In genomic region chr14:34417501-34417900, GRCm38 (mm10) we compare ENCODE assay signal across 31 mouse cellular contexts. TPM values are rescaled to one million over a fixed set of nuclear protein-coding genes. Genes with fewer than 3 reads are reported as not detected.
DNase-seq lines count a peak whose midpoint lies in the region; ATAC-seq lines count a peak whose summit lies in the region.
"Had no signal": no experiment of that assay in that cellular context is flagged by ENCODE, and none has a peak within 500 bp of the region (broad histone marks: within the 10 kb centered on the region; RNA-seq: fewer than 3 reads in every experiment).

No protein-coding gene starts in this region.

- no peaks in the 10 kb centered on the region for H3K27me3 ChIP-seq in forebrain, embryonic 11.5 days (ENCODE audit: control insufficient read depth, insufficient read depth, low read length)
- H3K27me3 ChIP-seq in forebrain, embryonic 10.5 days (ENCODE audit: poor library complexity, severe bottlenecking): no peaks in the 10 kb centered on the region
- no peaks in the 10 kb centered on the region for H3K27me3 ChIP-seq in midbrain, embryonic 11.5 days (ENCODE audit: control insufficient read depth, insufficient read depth, low read length)
- no peaks in the 10 kb centered on the region for H3K27me3 ChIP-seq in midbrain, embryonic 15.5 days (replicated peaks)
- H3K27me3 ChIP-seq: CH12.LX; embryonic facial prominence, embryonic 15.5 days; heart, embryonic 12.5 days; heart, embryonic 15.5 days; Patski had no signal

- no peak overlapping the region for H3K27ac ChIP-seq in forebrain, embryonic 11.5 days (ENCODE audit: low read depth, low read length)
- no peak overlapping the region for H3K27ac ChIP-seq in forebrain, embryonic 10.5 days
- no peak overlapping the region for H3K27ac ChIP-seq in midbrain, embryonic 11.5 days (ENCODE audit: low read depth, low read length)
- no peak overlapping the region for H3K27ac ChIP-seq in midbrain, embryonic 15.5 days
- H3K27ac ChIP-seq: embryonic facial prominence, embryonic 15.5 days; gastrocnemius, adult 2 months; heart, embryonic 15.5 days; hindbrain, embryonic 14.5 days; hindbrain, postnatal 0 days had no signal

- H3K4me2 ChIP-seq in forebrain, embryonic 11.5 days (ENCODE audit: low read depth, low read length, severe bottlenecking): no peak overlapping the region
- no peak overlapping the region for H3K4me2 ChIP-seq in midbrain, embryonic 11.5 days
- no peak overlapping the region for H3K4me2 ChIP-seq in midbrain, embryonic 15.5 days
- H3K4me2 ChIP-seq: embryonic facial prominence, embryonic 15.5 days; heart, embryonic 12.5 days; heart, embryonic 15.5 days; hindbrain, embryonic 14.5 days had no signal

- no peak overlapping the region for H3K4me3 ChIP-seq in forebrain, embryonic 11.5 days (ENCODE audit: low read depth, low read length)
- H3K4me3 ChIP-seq in forebrain, embryonic 10.5 days: no peak overlapping the region
- H3K4me3 ChIP-seq in midbrain, embryonic 11.5 days (ENCODE audit: low read depth, low read length): no peak overlapping the region
- H3K4me3 ChIP-seq in midbrain, embryonic 15.5 days: no peak overlapping the region
- H3K4me3 ChIP-seq: embryonic facial prominence, embryonic 15.5 days; gastrocnemius, adult 2 months; heart, embryonic 12.5 days; heart, embryonic 15.5 days had no signal

- DNase-seq in forebrain, embryonic 11.5 days (ENCODE audit: low spot score): peak; percentile 21
- no peak for DNase-seq in forebrain, embryonic 10.5 days (ENCODE audit: extremely low spot score, low spot score)
- peak; percentile 41 for DNase-seq in midbrain, embryonic 11.5 days (ENCODE audit: low spot score, missing footprints)
- peak; percentile 56 for DNase-seq in retina, postnatal 1 day
- no peak for DNase-seq in right cerebral cortex, postnatal 25 days
- DNase-seq: adrenal gland, postnatal 10 days; adrenal gland, postnatal 36 days; B cell, adult 2 months; cerebellum, adult 11 months; cerebellum, adult 2 months; cerebellum, adult 9-11 months; cerebellum, postnatal 25 days; embryo, embryonic 11 days; forebrain, postnatal 0 days; gastrocnemius, adult 2 months; gastrocnemius, postnatal 14 days; heart, adult 18-20 months; heart, postnatal 10 days; heart, postnatal 36 days had no signal

- H3K36me3 ChIP-seq in forebrain, embryonic 11.5 days (ENCODE audit: control insufficient read depth, insufficient read depth, low read length): peaks cover 7% of the 10 kb centered on the region
- H3K36me3 ChIP-seq in forebrain, embryonic 10.5 days (replicated peaks): peaks cover 92% of the 10 kb centered on the region
- peaks cover 14% of the 10 kb centered on the region for H3K36me3 ChIP-seq in midbrain, embryonic 11.5 days (ENCODE audit: control insufficient read depth, insufficient read depth, low read length)
- peaks cover 26% of the 10 kb centered on the region for H3K36me3 ChIP-seq in midbrain, embryonic 15.5 days (replicated peaks)
- H3K36me3 ChIP-seq: G1E had no signal

- no peaks in the 10 kb centered on the region for H3K4me1 ChIP-seq in forebrain, embryonic 11.5 days (replicated peaks; ENCODE audit: control insufficient read depth, insufficient read depth, low read length)
- no peaks in the 10 kb centered on the region for H3K4me1 ChIP-seq in forebrain, embryonic 10.5 days
- H3K4me1 ChIP-seq in midbrain, embryonic 11.5 days (ENCODE audit: control insufficient read depth, insufficient read depth, low read length): no peaks in the 10 kb centered on the region
- no peaks in the 10 kb centered on the region for H3K4me1 ChIP-seq in midbrain, embryonic 15.5 days
- H3K4me1 ChIP-seq: embryonic facial prominence, embryonic 15.5 days; heart, embryonic 12.5 days; heart, embryonic 15.5 days had no signal

- ATAC-seq in forebrain, embryonic 11.5 days (replicated peaks; ENCODE audit: low FRiP score): no peak
- no peak for ATAC-seq in midbrain, embryonic 11.5 days (ENCODE audit: low FRiP score)
- ATAC-seq in midbrain, embryonic 15.5 days (replicated peaks): no peak
- ATAC-seq: forebrain, embryonic 14.5 days; forebrain, postnatal 0 days; hindbrain, postnatal 0 days; inflammation-experienced regulatory T-cells, adult 6 months; intestine, embryonic 16.5 days; Patski had no signal

- H3K9ac ChIP-seq in forebrain, embryonic 11.5 days (ENCODE audit: low read length): no peak overlapping the region
- no peak overlapping the region for H3K9ac ChIP-seq in midbrain, embryonic 11.5 days (ENCODE audit: low read length)
- no peak overlapping the region for H3K9ac ChIP-seq in midbrain, embryonic 15.5 days
- H3K9ac ChIP-seq: embryonic facial prominence, embryonic 15.5 days; forebrain, postnatal 0 days; heart, embryonic 12.5 days; heart, embryonic 15.5 days; hindbrain, embryonic 14.5 days had no signal

- H3K9me3 ChIP-seq in forebrain, embryonic 11.5 days (ENCODE audit: control insufficient read depth, low read length): no peaks in the 10 kb centered on the region
- no peaks in the 10 kb centered on the region for H3K9me3 ChIP-seq in forebrain, embryonic 10.5 days
- no peaks in the 10 kb centered on the region for H3K9me3 ChIP-seq in midbrain, embryonic 11.5 days (ENCODE audit: control insufficient read depth, low read length)
- H3K9me3 ChIP-seq in midbrain, embryonic 15.5 days: no peaks in the 10 kb centered on the region
- H3K9me3 ChIP-seq: embryonic facial prominence, embryonic 15.5 days; G1E; heart, embryonic 12.5 days; heart, embryonic 15.5 days had no signal

- 87% methylated on average over 5 of the region's 5 CpGs for WGBS in forebrain, embryonic 11.5 days
- 88% methylated on average over 5 of the region's 5 CpGs for WGBS in forebrain, embryonic 10.5 days
- WGBS in midbrain, embryonic 11.5 days: 83% methylated on average over 5 of the region's 5 CpGs
- 65% methylated on average over 5 of the region's 5 CpGs for WGBS in midbrain, embryonic 15.5 days

RNA-seq across cellular contexts. Expression of gene Mmrn2, which starts 42.2 kb away (rescaled TPM):
- polyA plus RNA-seq in forebrain, embryonic 11.5 days (2014; fragmentation: Nextera tagmentation; extraction: Ambion mirVana): 7.2 and 7.6 TPM in 2 replicates
- polyA plus RNA-seq in forebrain, embryonic 10.5 days (2016; fragmentation: Nextera tagmentation; extraction: Ambion mirVana): 6.2 and 6.7 TPM in 2 replicates
- polyA plus RNA-seq in midbrain, embryonic 11.5 days (2014; fragmentation: Nextera tagmentation; extraction: Ambion mirVana): 4.7 and 5.3 TPM in 2 replicates
- 4.7 and 5.0 TPM in 2 replicates for polyA plus RNA-seq in midbrain, embryonic 15.5 days (2015; fragmentation: Nextera tagmentation; extraction: Ambion mirVana)

RNA-seq across cellular contexts. Expression of gene Sncg, which starts 42.9 kb away (rescaled TPM):
- polyA plus RNA-seq in forebrain, embryonic 11.5 days (2014; fragmentation: Nextera tagmentation; extraction: Ambion mirVana): 3.7 and 5.4 TPM in 2 replicates
- polyA plus RNA-seq in forebrain, embryonic 10.5 days (2016; fragmentation: Nextera tagmentation; extraction: Ambion mirVana): 1.3 and 2.2 TPM in 2 replicates
- polyA plus RNA-seq in midbrain, embryonic 11.5 days (2014; fragmentation: Nextera tagmentation; extraction: Ambion mirVana): 65.7 and 67.3 TPM in 2 replicates
- polyA plus RNA-seq in midbrain, embryonic 15.5 days (2015; fragmentation: Nextera tagmentation; extraction: Ambion mirVana): 36.7 and 45.2 TPM in 2 replicates
- polyA plus RNA-seq: G1E; inflammation-experienced regulatory T-cells, adult 6 months; Patski had no signal

Comparison
In these comparisons a context has a peak if more than half of its experiments do, and no peak if none do; other contexts are left out.
1. DNase-seq: peak in forebrain, embryonic 11.5 days (single experiment), midbrain, embryonic 11.5 days (single experiment) and retina, postnatal 1 day (single experiment); none in forebrain, embryonic 10.5 days (single experiment) and right cerebral cortex, postnatal 25 days (single experiment).